Mouse (Mus musculus) stomach, embryonic 16.5 days (tissue): ENCODE data around the gene Wif1. TPM values are rescaled to one million over a fixed set of nuclear protein-coding genes. Genes with fewer than 3 reads are reported as not detected.

ENCODE experiments used
- polyA plus RNA-seq: library from polyadenylated mRNA; unstranded; fragments of >200 nt; fragmentation: Nextera tagmentation; extraction: Ambion mirVana; gene quantifications from 2 replicates; pipeline ENCODE4 v1.2.1, GENCODE M21; 2015

The Wif1 gene
- polyA plus RNA-seq, 1 experiment from 2014 or later: 1.6 TPM

Other genes starting within 250 kb of the Wif1 start
- gene Msrb3, start 134.9 kb upstream of the Wif1 start, polyA plus RNA-seq: 22.6 and 29.6 TPM in 2 replicates
- 1.7 and 2.3 TPM in 2 replicates for gene Lemd3, start 54.6 kb upstream of the Wif1 start, polyA plus RNA-seq